Comparison of ENCODE assay signal across 15 mouse cellular contexts in the genomic region with DNA sequence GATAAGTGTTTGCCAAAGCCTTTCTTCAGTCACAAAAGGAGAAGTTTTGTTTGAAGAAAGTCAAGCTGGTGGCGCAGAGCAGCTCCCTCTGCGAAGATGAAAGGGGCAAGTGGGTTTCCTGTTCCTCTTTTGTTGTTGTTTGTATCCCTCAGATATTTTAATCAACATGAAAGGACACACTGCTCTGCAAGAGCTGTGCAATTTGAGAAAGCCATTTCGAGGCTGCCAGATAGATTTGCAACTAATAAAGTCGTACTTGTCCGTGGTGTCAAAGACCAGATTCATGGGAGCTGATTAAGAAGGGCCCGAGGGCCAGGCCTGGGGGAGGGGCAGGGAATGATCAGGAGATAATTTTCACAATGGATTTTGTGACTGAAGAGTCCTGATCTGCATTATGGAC.
DNase-seq lines count a peak whose midpoint lies in the region; ATAC-seq and TF ChIP-seq lines count a peak whose summit lies in the region.
"Had no signal": no experiment of that assay in that cellular context is flagged by ENCODE, and none has a peak within 500 bp of the region (broad histone marks: within the 10 kb centered on the region; RNA-seq: fewer than 3 reads in every experiment).

No protein-coding gene starts in this region.

- H3K9ac ChIP-seq in forebrain, embryonic 16.5 days (replicated peaks; ENCODE audit: low read depth, low read length): no peak overlapping the region
- H3K9ac ChIP-seq in midbrain, embryonic 14.5 days (replicated peaks; ENCODE audit: low read length): no peak overlapping the region
- H3K9ac ChIP-seq: embryonic facial prominence, embryonic 15.5 days; heart, embryonic 15.5 days; liver, postnatal 0 days had no signal

- H3K27ac ChIP-seq in forebrain, embryonic 16.5 days (ENCODE audit: low read length): no peak overlapping the region
- no peak overlapping the region for H3K27ac ChIP-seq in midbrain, embryonic 14.5 days (replicated peaks; ENCODE audit: low read depth, low read length)
- H3K27ac ChIP-seq: embryonic facial prominence, embryonic 15.5 days; heart, embryonic 15.5 days; kidney, postnatal 0 days; layer of hippocampus, adult 2 months had no signal

- 0 out of 2 replicates have a peak, but pooled peaks have one; percentile 28 for ATAC-seq in forebrain, embryonic 16.5 days
- ATAC-seq in midbrain, embryonic 14.5 days (ENCODE audit: low FRiP score, low TSS enrichment): peak; percentile 41; the same call in 1 of the 2 replicates
- ATAC-seq: liver, postnatal 0 days had no signal

- no peaks in the 10 kb centered on the region for H3K36me3 ChIP-seq in forebrain, embryonic 16.5 days (ENCODE audit: control insufficient read depth, insufficient read depth)
- H3K36me3 ChIP-seq in midbrain, embryonic 14.5 days (ENCODE audit: control insufficient read depth, insufficient read depth, low read length): no peaks in the 10 kb centered on the region
- H3K36me3 ChIP-seq: embryonic facial prominence, embryonic 15.5 days; heart, embryonic 15.5 days had no signal

- no peak for TF ChIP-seq CTCF in brain, embryonic 14.5 days (IDR thresholded peaks at IDR 0.05; ENCODE audit: borderline replicate concordance, extremely low read depth, insufficient read depth, insufficient read length)

- intact Hi-C loops in heart, postnatal 10 days (cut with DNase I): no loop called here

- H3K4me2 ChIP-seq in forebrain, embryonic 16.5 days (ENCODE audit: low read length): no peak overlapping the region
- H3K4me2 ChIP-seq in midbrain, embryonic 14.5 days (ENCODE audit: low read length): 0 out of 2 replicates have a peak overlapping the region, but pooled peaks have one; percentile 19
- H3K4me2 ChIP-seq: embryonic facial prominence, embryonic 15.5 days; heart, embryonic 15.5 days had no signal

- no peak overlapping the region for H3K4me3 ChIP-seq in forebrain, embryonic 16.5 days (replicated peaks; ENCODE audit: low read length)
- no peak overlapping the region for H3K4me3 ChIP-seq in midbrain, embryonic 14.5 days (replicated peaks; ENCODE audit: low read depth, low read length)
- H3K4me3 ChIP-seq: embryonic facial prominence, embryonic 15.5 days; heart, embryonic 15.5 days; layer of hippocampus, adult 2 months had no signal

- peaks cover 3% of the 10 kb centered on the region for H3K9me3 ChIP-seq in forebrain, embryonic 16.5 days (ENCODE audit: control insufficient read depth, low read length)
- no peaks in the 10 kb centered on the region for H3K9me3 ChIP-seq in midbrain, embryonic 14.5 days (ENCODE audit: control insufficient read depth, low read length)
- H3K9me3 ChIP-seq: embryonic facial prominence, embryonic 15.5 days; heart, embryonic 15.5 days had no signal

- no peak for TF ChIP-seq POLR2A in brain, embryonic 14.5 days (IDR thresholded peaks at IDR 0.05; ENCODE audit: borderline replicate concordance, extremely low read depth, insufficient read depth, insufficient read length, poor library complexity, severe bottlenecking)

- H3K4me1 ChIP-seq in forebrain, embryonic 16.5 days (replicated peaks; ENCODE audit: control insufficient read depth, insufficient read depth, low read length): peaks cover 11% of the 10 kb centered on the region
- peaks cover 18% of the 10 kb centered on the region for H3K4me1 ChIP-seq in midbrain, embryonic 14.5 days (ENCODE audit: control insufficient read depth, insufficient read depth, low read length)
- H3K4me1 ChIP-seq: embryonic facial prominence, embryonic 15.5 days; heart, embryonic 15.5 days had no signal

- WGBS in forebrain, embryonic 16.5 days: 9% methylated on average over 6 of the region's 6 CpGs
- WGBS in midbrain, embryonic 14.5 days: 6% methylated on average over 6 of the region's 6 CpGs

- H3K27me3 ChIP-seq in forebrain, embryonic 16.5 days (replicated peaks; ENCODE audit: control insufficient read depth, insufficient read depth, low read length): no peaks in the 10 kb centered on the region
- H3K27me3 ChIP-seq in midbrain, embryonic 14.5 days (ENCODE audit: control insufficient read depth, insufficient read depth, low read length): peaks cover 9% of the 10 kb centered on the region; the same call in 1 of the 2 replicates
- H3K27me3 ChIP-seq: embryonic facial prominence, embryonic 15.5 days; heart, embryonic 15.5 days had no signal

- DNase-seq in gastrocnemius, postnatal 25 days: peak; percentile 6
- no peak for DNase-seq in gastrocnemius, postnatal 4 days (ENCODE audit: low spot score in 2 of 2)
- peak; percentile 79 for DNase-seq in brain, embryonic 14.5 days (ENCODE audit: low read depth)
- peak; percentile 50 for DNase-seq in midbrain, embryonic 14.5 days
- DNase-seq in frontal cortex, postnatal 25 days (ENCODE audit: low spot score in 2 of 2): no peak
- no peak for DNase-seq in thymus, postnatal 36 days
- no peak for DNase-seq in heart, postnatal 10 days
- DNase-seq: cerebellum, postnatal 25 days; liver, postnatal 0 days; lung, postnatal 4 days had no signal

Comparison
In these comparisons a context has a peak if more than half of its experiments do, and no peak if none do; other contexts are left out.
1. DNase-seq: peak in gastrocnemius, postnatal 25 days (single experiment), brain, embryonic 14.5 days (single experiment) and midbrain, embryonic 14.5 days (single experiment); none in gastrocnemius, postnatal 4 days (0 of 2), frontal cortex, postnatal 25 days (0 of 2), thymus, postnatal 36 days (0 of 2) and heart, postnatal 10 days (0 of 2).